In genomic region chr12:40169675-40170074, GRCm38 (mm10) we compare ENCODE assay signal across 22 mouse cellular contexts. TPM values are rescaled to one million over a fixed set of nuclear protein-coding genes. Genes with fewer than 3 reads are reported as not detected.
A peak's percentile ranks its signal among the peaks of the same experiment; 100 is the strongest.
DNase-seq lines count a peak whose midpoint lies in the region; ATAC-seq and TF ChIP-seq lines count a peak whose summit lies in the region.
"Had no signal": no experiment of that assay in that cellular context is flagged by ENCODE, and none has a peak within 500 bp of the region (broad histone marks: within the 10 kb centered on the region; RNA-seq: fewer than 3 reads in every experiment).

No protein-coding gene starts in this region.

- no peaks in the 10 kb centered on the region for H3K4me1 ChIP-seq in intestine, postnatal 0 days (replicated peaks; ENCODE audit: control insufficient read depth, insufficient read depth, low read length)
- no peaks in the 10 kb centered on the region for H3K4me1 ChIP-seq in intestine, embryonic 15.5 days (replicated peaks)
- peaks cover 2 to 12% of the 10 kb centered on the region in 2 experiments for H3K4me1 ChIP-seq in MEL (ENCODE audit: control insufficient read depth in 1 of 2, insufficient read depth in 2 of 2, low read length in 2 of 2)
- H3K4me1 ChIP-seq in lung, postnatal 0 days (ENCODE audit: insufficient read depth, low read depth, low read length): no peaks in the 10 kb centered on the region
- H3K4me1 ChIP-seq: embryonic facial prominence, embryonic 15.5 days; forebrain, embryonic 10.5 days; hindbrain, embryonic 13.5 days had no signal

- no peaks in the 10 kb centered on the region for H3K27me3 ChIP-seq in intestine, postnatal 0 days (replicated peaks; ENCODE audit: control insufficient read depth, insufficient read depth, low read length)
- H3K27me3 ChIP-seq in intestine, embryonic 15.5 days (replicated peaks): no peaks in the 10 kb centered on the region
- no peaks in the 10 kb centered on the region for H3K27me3 ChIP-seq in MEL (ENCODE audit: control insufficient read depth in 1 of 2, insufficient read depth in 2 of 2, low read length in 2 of 2)
- H3K27me3 ChIP-seq in lung, postnatal 0 days (replicated peaks; ENCODE audit: insufficient read depth, low read length): no peaks in the 10 kb centered on the region
- H3K27me3 ChIP-seq: embryonic facial prominence, embryonic 15.5 days; heart, embryonic 12.5 days; hindbrain, embryonic 13.5 days had no signal

- 0 out of 2 replicates have a peak, but pooled peaks have one; percentile 9 for TF ChIP-seq CTCF in intestine, postnatal 0 days (IDR thresholded peaks at IDR 0.05; ENCODE audit: low read depth)
- peak in 2 of 3 experiments; percentile 10 to 39; a peak in 2 of 6 replicates for TF ChIP-seq CTCF in MEL (IDR thresholded peaks at IDR 0.05 in 2 of 3, conservative IDR thresholded peaks at IDR 0.05 in 1 of 3; ENCODE audit: control insufficient read depth in 1 of 3, insufficient read depth in 1 of 3, low read depth in 2 of 3, low read length in 3 of 3, poor library complexity in 1 of 3, severe bottlenecking in 1 of 3)
- no peak for TF ChIP-seq CTCF in lung, postnatal 0 days (IDR thresholded peaks at IDR 0.05)

- TF ChIP-seq POLR2A in MEL (IDR thresholded peaks at IDR 0.05; ENCODE audit: control insufficient read depth in 1 of 2, insufficient read depth in 1 of 2, low read depth in 1 of 2, low read length in 2 of 2, poor library complexity in 1 of 2): no peak

- no peaks in the 10 kb centered on the region for H3K9me3 ChIP-seq in intestine, postnatal 0 days (ENCODE audit: control insufficient read depth)
- H3K9me3 ChIP-seq in intestine, embryonic 15.5 days: no peaks in the 10 kb centered on the region
- no peaks in the 10 kb centered on the region for H3K9me3 ChIP-seq in MEL (replicated peaks; ENCODE audit: insufficient read depth, low read length)
- no peaks in the 10 kb centered on the region for H3K9me3 ChIP-seq in lung, postnatal 0 days (ENCODE audit: low read length)
- H3K9me3 ChIP-seq: embryonic facial prominence, embryonic 15.5 days; forebrain, embryonic 10.5 days; heart, embryonic 12.5 days; hindbrain, embryonic 13.5 days had no signal

- H3K27ac ChIP-seq in intestine, postnatal 0 days (ENCODE audit: low read depth, low read length): no peak overlapping the region
- H3K27ac ChIP-seq in intestine, embryonic 15.5 days: no peak overlapping the region
- H3K27ac ChIP-seq in MEL (ENCODE audit: control insufficient read depth, low read depth, low read length): no peak overlapping the region
- no peak overlapping the region for H3K27ac ChIP-seq in lung, postnatal 0 days (ENCODE audit: low read length)
- H3K27ac ChIP-seq: embryonic facial prominence, embryonic 15.5 days; forebrain, embryonic 10.5 days; hindbrain, embryonic 13.5 days; hindbrain, postnatal 0 days had no signal

- peak; percentile 19 for DNase-seq in thymus, postnatal 0 days (ENCODE audit: low spot score)
- no peak for DNase-seq in thymus, postnatal 36 days
- DNase-seq in MEL (ENCODE audit: low read depth, low spot score) (peak; percentile 33), MN1 (ENCODE audit: low spot score) (no peak)
- peak; percentile 33 for DNase-seq in thymus, postnatal 25 days
- no peak for DNase-seq in lung, postnatal 0 days (ENCODE audit: low spot score)
- DNase-seq: adrenal gland, adult 2 months; adrenal gland, postnatal 25 days; B cell, adult 2 months; cerebellum, adult 18-20 months; cerebellum, adult 9-11 months; gastrocnemius, postnatal 36 days had no signal

- peak in 1 of 2 experiments; percentile 48; a peak in 1 of 4 replicates for TF ChIP-seq EP300 in MEL (IDR thresholded peaks at IDR 0.05; ENCODE audit: low read depth in 1 of 2, low read length in 2 of 2)
- no peak for TF ChIP-seq EP300 in lung, postnatal 0 days (IDR thresholded peaks at IDR 0.05)

- no peak overlapping the region for H3K4me3 ChIP-seq in intestine, postnatal 0 days (ENCODE audit: low read depth, low read length)
- no peak overlapping the region for H3K4me3 ChIP-seq in intestine, embryonic 15.5 days (replicated peaks)
- no peak overlapping the region for H3K4me3 ChIP-seq in MEL (ENCODE audit: control insufficient read depth in 1 of 2, insufficient read depth in 1 of 2, low read depth in 2 of 2, low read length in 2 of 2)
- no peak overlapping the region for H3K4me3 ChIP-seq in lung, postnatal 0 days (ENCODE audit: low read depth, low read length)
- H3K4me3 ChIP-seq: embryonic facial prominence, embryonic 15.5 days; erythroblast, embryonic 14.5 days; forebrain, embryonic 10.5 days; heart, embryonic 12.5 days; hindbrain, embryonic 13.5 days had no signal

- H3K36me3 ChIP-seq in intestine, postnatal 0 days (ENCODE audit: control insufficient read depth, insufficient read depth): no peaks in the 10 kb centered on the region
- no peaks in the 10 kb centered on the region for H3K36me3 ChIP-seq in intestine, embryonic 15.5 days
- peaks cover 0 to 12% of the 10 kb centered on the region in 2 experiments; a peak in 2 of 4 replicates for H3K36me3 ChIP-seq in MEL (ENCODE audit: control insufficient read depth in 1 of 2, insufficient read depth in 2 of 2, low read length in 2 of 2)
- H3K36me3 ChIP-seq in lung, postnatal 0 days (ENCODE audit: insufficient read depth, low read length): no peaks in the 10 kb centered on the region
- H3K36me3 ChIP-seq: embryonic facial prominence, embryonic 15.5 days; forebrain, embryonic 10.5 days; hindbrain, embryonic 13.5 days had no signal

- H3K4me2 ChIP-seq in intestine, postnatal 0 days (replicated peaks; ENCODE audit: low read depth): no peak overlapping the region
- H3K4me2 ChIP-seq in intestine, embryonic 15.5 days (replicated peaks): no peak overlapping the region
- H3K4me2 ChIP-seq in lung, postnatal 0 days (replicated peaks; ENCODE audit: low read depth, low read length): no peak overlapping the region
- H3K4me2 ChIP-seq: embryonic facial prominence, embryonic 15.5 days; heart, embryonic 12.5 days; hindbrain, embryonic 13.5 days had no signal

- H3K79me2 ChIP-seq in MEL (ENCODE audit: control insufficient read depth, insufficient read depth, low read length, poor library complexity): no peaks in the 10 kb centered on the region

- no peak for ATAC-seq in intestine, postnatal 0 days
- no peak for ATAC-seq in intestine, embryonic 15.5 days
- no peak for ATAC-seq in lung, postnatal 0 days
- ATAC-seq: CD4-positive, CD25-positive, alpha-beta regulatory T cell, adult 4 months; forebrain, embryonic 14.5 days; hindbrain, postnatal 0 days had no signal

- TF ChIP-seq RAD21 in MEL (IDR thresholded peaks at IDR 0.05; ENCODE audit: low read depth, low read length): no peak; the same call in 1 of the 2 replicates

- H3K9ac ChIP-seq in intestine, postnatal 0 days (ENCODE audit: low read depth, low read length): no peak overlapping the region
- no peak overlapping the region for H3K9ac ChIP-seq in intestine, embryonic 15.5 days
- H3K9ac ChIP-seq in MEL (ENCODE audit: control insufficient read depth, low read depth, low read length, poor library complexity, severe bottlenecking): no peak overlapping the region
- no peak overlapping the region for H3K9ac ChIP-seq in lung, postnatal 0 days (replicated peaks; ENCODE audit: low read depth)
- H3K9ac ChIP-seq: embryonic facial prominence, embryonic 15.5 days; heart, embryonic 12.5 days; hindbrain, embryonic 13.5 days had no signal

- WGBS in intestine, postnatal 0 days: 98% methylated on average over 1 of the region's 1 CpGs
- 97% methylated on average over 1 of the region's 1 CpGs for WGBS in intestine, embryonic 15.5 days
- 89% methylated on average over 1 of the region's 1 CpGs for WGBS in lung, postnatal 0 days

TF ChIP-seq in MEL, 35 proteins besides CTCF, POLR2A, EP300 and RAD21:
- no peak for TF ChIP-seq ZNF384 (IDR thresholded peaks at IDR 0.05; ENCODE audit: low read depth, low read length)
- TF ChIP-seq SMC3 (IDR thresholded peaks at IDR 0.05; ENCODE audit: low read depth, low read length): peak; percentile 51
TF ChIP-seq in MEL: peak in this region for 1.

RNA-seq across cellular contexts. Expression of gene Lsmem1, which starts 29.6 kb away (rescaled TPM):
- not detected in 2 replicates for polyA plus RNA-seq in intestine, postnatal 0 days (2015; fragmentation: Nextera tagmentation; extraction: Ambion mirVana)
- polyA plus RNA-seq in intestine, embryonic 15.5 days (2015; fragmentation: Nextera tagmentation; extraction: Ambion mirVana): not detected in 2 replicates
- 5.2 and 5.9 TPM in 2 replicates for polyA plus RNA-seq in thymus, postnatal 0 days (2015; fragmentation: Nextera tagmentation; extraction: Ambion mirVana)
- total RNA-seq in MEL (2012; rRNA removed): not detected in 2 replicates
- polyA plus RNA-seq in MEL (2012; ENCODE audit: insufficient read depth in 1 of 2, insufficient read length in 2 of 2, low read depth in 1 of 2, low replicate concordance in 2 of 2, missing spikeins in 1 of 2): under 1 TPM in 1 of 2 experiments, not detected in 1; 0.14 TPM
- polyA plus RNA-seq in lung, postnatal 0 days (2015; fragmentation: Nextera tagmentation; extraction: Ambion mirVana): 0.16 and 0.38 TPM in 2 replicates
- total RNA-seq: adrenal gland, postnatal 25 days; hindbrain, postnatal 0 days had no signal
- polyA plus RNA-seq: adrenal gland, adult 2 months; CD4-positive, CD25-positive, alpha-beta regulatory T cell, adult 4 months; erythroblast, embryonic 14.5 days; forebrain, embryonic 10.5 days; forebrain, embryonic 14.5 days had no signal

RNA-seq across cellular contexts. Expression of gene Scin, which starts 35.6 kb away (rescaled TPM):
- 29.2 and 29.3 TPM in 2 replicates for polyA plus RNA-seq in intestine, postnatal 0 days (2015; fragmentation: Nextera tagmentation; extraction: Ambion mirVana)
- polyA plus RNA-seq in intestine, embryonic 15.5 days (2015; fragmentation: Nextera tagmentation; extraction: Ambion mirVana): 43.7 and 46.1 TPM in 2 replicates
- polyA plus RNA-seq in thymus, postnatal 0 days (2015; fragmentation: Nextera tagmentation; extraction: Ambion mirVana): 7.7 and 9.3 TPM in 2 replicates
- 0.04 and 0.07 TPM in 2 replicates for total RNA-seq in MEL (2012; rRNA removed)
- under 1 TPM in 1 of 2 experiments, not detected in 1; 0.03 TPM for polyA plus RNA-seq in MEL (2012; ENCODE audit: insufficient read depth in 1 of 2, insufficient read length in 2 of 2, low read depth in 1 of 2, low replicate concordance in 2 of 2, missing spikeins in 1 of 2)
- 0.51 and 1.1 TPM in 2 replicates for polyA plus RNA-seq in lung, postnatal 0 days (2015; fragmentation: Nextera tagmentation; extraction: Ambion mirVana)
- total RNA-seq: hindbrain, postnatal 0 days had no signal
- polyA plus RNA-seq: forebrain, embryonic 10.5 days; forebrain, embryonic 14.5 days had no signal

Comparison
In these comparisons a context has a peak if more than half of its experiments do, and no peak if none do; other contexts are left out.
1. DNase-seq: peak in thymus, postnatal 0 days (single experiment), MEL (single experiment) and thymus, postnatal 25 days (single experiment); none in thymus, postnatal 36 days (0 of 2), MN1 (single experiment) and lung, postnatal 0 days (single experiment).